Mouse (Mus musculus) liver, embryonic 14.5 days (tissue): Measurements from ENCODE around the gene Gart. TPM values are rescaled to one million over a fixed set of nuclear protein-coding genes. Genes with fewer than 3 reads are reported as not detected.

Experiments used
- ATAC-seq: fragments of 200-750 bp; cut with Nextera tagmentation; 2 replicates; pipeline ENCODE4 v1.8.0; 2017; ENCODE audit warnings: moderate number of reproducible peaks, mild to moderate bottlenecking, moderate library complexity; ENCODE audit not compliant: insufficient read depth
- DNase-seq, 3 experiments: peaks; one replicate each; pipeline ENCODE4 v3.0.0-alpha.2; 2012 to 2013; ENCODE audit warnings: low read depth in 3 of 3, low spot score in 3 of 3
- H3K27ac ChIP-seq: fragments of 300-500 bp; sonication (generic); 2 replicates; pipeline ENCODE4 v1.5.1; 2014; ENCODE audit warnings: moderate library complexity, mild to moderate bottlenecking, control low read depth, inconsistent platforms
- H3K27me3 ChIP-seq: fragments of 300-500 bp; sonication (generic); 2 replicates; pipeline ENCODE4 v1.6.1; 2014; ENCODE audit warnings: mild to moderate bottlenecking, low read length, moderate library complexity; ENCODE audit not compliant: control insufficient read depth, insufficient read depth
- H3K36me3 ChIP-seq: fragments of 300-500 bp; sonication (generic); replicated peaks from 2 replicates; pipeline ENCODE4 v1.6.1; 2014; ENCODE audit warnings: low read depth; ENCODE audit not compliant: control insufficient read depth, insufficient read depth
- H3K4me1 ChIP-seq, 2 experiments: fragments of 200-500 bp in 1 of 2; fragments of 300-500 bp in 1 of 2; sonication (generic) in 1 of 2; replicated peaks; 2 replicates each; pipeline ENCODE4 v1.6.1; 2012 to 2014; ENCODE audit warnings: antibody characterized with exemption in 1 of 2, inconsistent platforms in 1 of 2, low read length in 1 of 2; ENCODE audit not compliant: control insufficient read depth in 2 of 2, insufficient read depth in 2 of 2
- H3K4me2 ChIP-seq: fragments of 300-500 bp; sonication (generic); 2 replicates; pipeline ENCODE4 v1.6.1; 2014; ENCODE audit warnings: low read depth, mild to moderate bottlenecking, control low read depth, moderate library complexity
- H3K4me3 ChIP-seq, 2 experiments: fragments of 200-500 bp in 1 of 2; fragments of 300-500 bp in 1 of 2; sonication (generic) in 1 of 2; 2 replicates each; pipeline ENCODE4 v1.5.1; 2012 to 2014; ENCODE audit warnings: low read depth in 2 of 2, low read length in 2 of 2, mild to moderate bottlenecking in 2 of 2, control low read depth in 1 of 2, inconsistent platforms in 1 of 2, moderate library complexity in 1 of 2; ENCODE audit not compliant: insufficient read depth in 1 of 2
- H3K9ac ChIP-seq: fragments of 300-500 bp; sonication (generic); replicated peaks from 2 replicates; pipeline ENCODE4 v1.6.1; 2014; ENCODE audit warnings: mild to moderate bottlenecking, control low read depth, moderate library complexity
- H3K9me3 ChIP-seq: fragments of 300-500 bp; sonication (generic); 2 replicates; pipeline ENCODE4 v1.6.1; 2016; ENCODE audit warnings: low read length, mixed read lengths; ENCODE audit not compliant: control insufficient read depth
- CTCF ChIP-seq: IDR thresholded peaks from 2 replicates; pipeline ENCODE4 v1.5.1; 2016; ENCODE audit warnings: antibody characterized with exemption, low read depth, control low read depth
- EP300 ChIP-seq: IDR thresholded peaks from 2 replicates; pipeline ENCODE4 v1.6.1; 2016; ENCODE audit warnings: antibody characterized with exemption, low read depth
- WGBS: fragments of 180-500 bp; shearing (Covaris S2); extraction: QIAGEN DNeasy Blood & Tissue Kit; methylation state at CpG from one replicate; pipeline ENCODE4 v1.1.7; 2014; ENCODE audit not compliant: insufficient replicate concordance; 5-methylcytosine and 5-hydroxymethylcytosine counted together
- polyA plus RNA-seq, 2 experiments: library from polyadenylated mRNA; depleted of rRNA in 1 of 2; stranded (reverse) in 1 of 2; unstranded in 1 of 2; fragments of >200 nt; fragmentation: Nextera tagmentation in 1 of 2; extraction: Ambion mirVana in 1 of 2; gene quantifications; 2 replicates each; pipeline versions ENCODE4 v1.2.1 to v1.2.3; 2012 to 2014

The Gart gene
- 35.1 and 42.3 TPM in 2 replicates for polyA plus RNA-seq (2012; rRNA removed)
- 61.3 and 75.1 TPM in 2 replicates for polyA plus RNA-seq (2014; fragmentation: Nextera tagmentation; extraction: Ambion mirVana)

DNA sequence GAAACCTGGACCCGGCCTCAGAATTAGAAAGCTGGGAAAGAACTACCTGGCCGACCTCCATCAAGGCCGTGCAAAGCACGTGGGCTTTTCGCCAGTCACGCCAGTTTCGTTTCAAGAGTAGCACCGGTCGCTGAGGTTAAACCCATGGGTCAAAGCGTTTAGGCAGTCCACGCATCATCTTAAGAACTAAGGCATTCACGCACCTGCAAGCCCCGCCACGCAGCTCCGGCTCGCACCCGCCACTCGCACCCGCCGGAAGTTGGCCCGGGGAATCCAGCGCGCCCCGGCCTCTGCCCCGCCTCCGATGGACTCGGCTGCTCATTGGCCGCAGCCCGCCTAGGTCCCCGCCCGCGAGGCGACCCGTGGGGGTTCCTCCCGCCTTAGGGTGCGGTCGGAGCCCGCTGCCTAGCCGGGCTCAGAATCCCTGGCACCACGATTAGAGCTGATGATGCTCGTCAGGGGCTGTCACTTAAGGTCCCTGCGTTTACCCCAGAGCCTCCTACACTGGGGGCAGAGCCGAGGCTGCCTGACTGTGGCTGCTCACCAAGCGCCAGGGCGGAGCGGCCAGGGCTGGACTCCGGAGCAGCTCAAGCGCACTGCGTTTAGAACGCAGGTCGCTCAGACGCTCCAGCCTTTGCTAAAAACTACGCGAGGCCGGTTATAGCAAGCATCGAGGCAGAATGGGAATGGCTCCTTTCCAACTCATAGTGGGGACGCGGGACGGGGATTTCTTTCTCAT is at the start of gene Gart:
Gart (minus strand) TSS at position 272 of the 739 bp plus-strand sequence.
- H3K9me3 ChIP-seq: no peaks in the 10 kb centered on the region
- H3K4me2 ChIP-seq: peak within 1 kb of the TSS; percentile 99
- peak within 1 kb of the TSS; percentile 85 to 88 for H3K4me3 ChIP-seq
- peak within 1 kb of the TSS; percentile 97 for H3K27ac ChIP-seq
- TF ChIP-seq CTCF (0 out of 2 replicates have a peak, but pooled peaks have one; percentile 2), EP300 (no peak)
- DNase-seq (peak; percentile 86 to 89 (median 87)), ATAC-seq (peak; percentile 81)
- H3K36me3 ChIP-seq: peaks cover 15% of the 10 kb centered on the region
- WGBS: under 1% methylated on average over 59 of the region's 59 CpGs
- peaks cover 10 to 13% of the 10 kb centered on the region in 2 experiments for H3K4me1 ChIP-seq
- peak within 1 kb of the TSS; percentile 95 for H3K9ac ChIP-seq
- no peaks in the 10 kb centered on the region for H3K27me3 ChIP-seq

DNA sequence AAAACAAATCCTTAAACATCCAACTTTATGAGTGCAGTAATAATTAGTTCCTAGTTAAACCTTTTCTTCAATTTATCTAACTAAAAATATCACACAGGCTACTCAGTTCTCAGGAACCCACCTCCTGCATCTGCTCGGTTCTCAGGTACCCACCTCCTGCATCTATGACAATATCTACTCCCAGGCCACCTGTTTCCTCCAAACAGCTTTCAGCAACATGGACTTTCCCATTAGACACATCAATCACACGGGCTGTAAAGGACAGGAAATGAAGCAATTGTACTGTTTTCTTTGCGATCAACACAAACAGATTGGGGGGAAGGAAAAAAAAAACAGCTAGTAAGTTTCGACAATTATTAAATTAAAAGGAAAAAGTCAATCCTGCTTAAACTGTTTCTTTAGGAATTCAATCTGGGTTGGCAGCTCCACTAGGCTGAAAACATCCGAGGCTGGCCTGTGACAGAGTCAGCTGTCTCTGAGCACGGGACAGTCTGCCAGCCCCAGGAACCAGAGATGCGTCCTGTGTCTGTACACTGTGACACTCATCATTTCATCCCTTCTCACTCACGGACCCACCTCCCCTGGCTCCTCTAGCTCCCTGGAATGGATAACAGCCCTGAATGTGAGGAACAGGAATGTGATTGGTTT is 48.5 kb upstream of the Gart start:
- TF ChIP-seq CTCF (no peak), EP300 (no peak)
- Histone ChIP-seq H3K4me1 (peaks cover 1 to 5% of the 10 kb centered on the region in 2 experiments), H3K27me3 (no peaks in the 10 kb centered on the region), H3K36me3 (peaks cover 17% of the 10 kb centered on the region), H3K4me3 (no peak overlapping the region), H3K9me3 (no peaks in the 10 kb centered on the region), H3K4me2 (no peak overlapping the region), H3K9ac (no peak overlapping the region), H3K27ac (no peak overlapping the region)
- ATAC-seq: no peak
- WGBS: 37% methylated on average over 8 of the region's 8 CpGs
- DNase-seq: no peak

DNA sequence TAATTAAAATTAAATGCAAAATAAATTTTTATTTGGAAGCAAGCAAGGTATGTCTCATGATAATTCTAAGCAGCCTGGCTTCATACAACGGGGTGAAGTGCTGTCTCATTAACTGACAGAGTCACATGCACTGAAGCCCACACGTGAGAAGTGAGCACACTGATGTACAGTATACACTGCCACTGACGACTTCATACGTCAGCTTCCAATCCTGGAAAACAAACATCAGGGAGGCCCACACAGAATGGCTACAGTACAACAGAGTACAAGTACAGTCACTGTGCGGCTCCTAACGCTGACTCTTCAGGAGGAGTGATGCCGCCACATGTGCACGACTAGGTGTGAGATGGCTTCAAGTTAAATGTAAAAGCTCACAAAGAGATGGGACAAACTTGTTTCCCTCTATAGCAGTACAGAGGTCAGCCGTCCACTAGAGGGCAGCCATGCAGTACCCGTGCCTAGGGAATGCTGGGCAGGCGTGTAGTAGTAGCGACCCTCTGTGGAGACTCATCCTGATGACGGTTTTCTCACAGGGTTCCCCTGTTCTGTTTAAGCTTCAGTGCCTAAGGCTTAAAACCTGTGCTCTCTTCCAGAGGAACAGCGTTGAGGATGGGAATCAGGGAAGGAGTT is 47.8 kb upstream of the Gart start:
- Histone ChIP-seq H3K4me3 (no peak overlapping the region), H3K9ac (no peak overlapping the region), H3K9me3 (no peaks in the 10 kb centered on the region), H3K4me2 (no peak overlapping the region), H3K27me3 (no peaks in the 10 kb centered on the region), H3K4me1 (peaks cover 7 to 11% of the 10 kb centered on the region in 2 experiments), H3K36me3 (peaks cover 15% of the 10 kb centered on the region), H3K27ac (no peak overlapping the region)
- whole genome bisulfite sequencing: 26% methylated on average over 14 of the region's 14 CpGs
- ATAC-seq (peak; percentile 73), DNase-seq (peak; percentile 57 to 62 (median 59))
- TF ChIP-seq CTCF (peak; percentile 97), EP300 (no peak)

- Histone ChIP-seq H3K4me2 (peak overlapping the region; percentile 94), H3K27me3 (no peaks in the 10 kb centered on the region), H3K36me3 (peaks cover 17% of the 10 kb centered on the region), H3K9ac (peak overlapping the region; percentile 87), H3K4me1 (peaks cover 20 to 22% of the 10 kb centered on the region in 2 experiments), H3K4me3 (peak overlapping the region; percentile 57 to 97), H3K27ac (peak overlapping the region; percentile 94), H3K9me3 (no peaks in the 10 kb centered on the region)
- TF ChIP-seq EP300: no peak; the same call in none of the 2 replicates
- TF ChIP-seq CTCF: no peak
- peak; percentile 26 for ATAC-seq
- 13% methylated on average over 7 of the region's 7 CpGs for WGBS
- peak; percentile 47 to 56 (median 50) for DNase-seq
Observed at GRCm38 (mm10) chr16:91689791-91690190, 43.0 kb upstream of the Gart start.
